Mouse (Mus musculus) neural tube, embryonic 14.5 days (tissue): ENCODE data around the gene Cyp39a1. TPM values are rescaled to one million over a fixed set of nuclear protein-coding genes. Genes with fewer than 3 reads are reported as not detected.
A peak's percentile ranks its signal among the peaks of the same experiment; 100 is the strongest.

Experiments
- ATAC-seq: fragments of 200-750 bp; cut with Nextera tagmentation; 2 replicates; pipeline ENCODE4 v1.8.0; 2017; ENCODE audit warnings: low read depth, mild to moderate bottlenecking, moderate TSS enrichment, moderate library complexity
- H3K27ac ChIP-seq: fragments of 300-500 bp; sonication (generic); 2 replicates; pipeline ENCODE4 v1.5.1; 2014; ENCODE audit warnings: low read depth, mild to moderate bottlenecking, control low read depth, low read length, moderate library complexity, mixed read lengths
- H3K27me3 ChIP-seq: fragments of 300-500 bp; sonication (generic); 2 replicates; pipeline ENCODE4 v1.6.1; 2014; ENCODE audit warnings: low read length; ENCODE audit not compliant: control insufficient read depth, insufficient read depth
- H3K36me3 ChIP-seq: fragments of 300-500 bp; sonication (generic); 2 replicates; pipeline ENCODE4 v1.6.1; 2014; ENCODE audit warnings: low read length, mixed read lengths; ENCODE audit not compliant: control insufficient read depth, insufficient read depth
- H3K4me1 ChIP-seq: fragments of 300-500 bp; sonication (generic); 2 replicates; pipeline ENCODE4 v1.6.1; 2014; ENCODE audit warnings: low read length; ENCODE audit not compliant: control insufficient read depth, insufficient read depth
- H3K4me2 ChIP-seq: fragments of 300-500 bp; sonication (generic); 2 replicates; pipeline ENCODE4 v1.6.1; 2014; ENCODE audit warnings: mild to moderate bottlenecking, low read depth, low read length, control low read depth
- H3K4me3 ChIP-seq: fragments of 300-500 bp; sonication (generic); 2 replicates; pipeline ENCODE4 v1.5.1; 2014; ENCODE audit warnings: low read depth, low read length, control low read depth, mixed read lengths
- H3K9ac ChIP-seq: fragments of 300-500 bp; sonication (generic); replicated peaks from 2 replicates; pipeline ENCODE4 v1.6.1; 2014; ENCODE audit warnings: low read depth, mild to moderate bottlenecking, control low read depth, low read length, mixed read lengths
- H3K9me3 ChIP-seq: fragments of 300-500 bp; sonication (generic); 2 replicates; pipeline ENCODE4 v1.6.1; 2016; ENCODE audit warnings: low read length; ENCODE audit not compliant: control insufficient read depth
- WGBS: fragments of 180-500 bp; shearing (Covaris S2); extraction: QIAGEN DNeasy Blood & Tissue Kit; methylation state at CpG from one replicate; pipeline ENCODE4 v1.1.7; 2014; 5-methylcytosine and 5-hydroxymethylcytosine counted together
- polyA plus RNA-seq: library from polyadenylated mRNA; unstranded; fragments of >200 nt; fragmentation: Nextera tagmentation; extraction: Ambion mirVana; gene quantifications from 2 replicates; pipeline ENCODE4 v1.2.1, GENCODE M21; 2014

Cyp39a1 gene
- polyA plus RNA-seq, 1 experiment from 2014 or later, result 4.3 TPM

DNA sequence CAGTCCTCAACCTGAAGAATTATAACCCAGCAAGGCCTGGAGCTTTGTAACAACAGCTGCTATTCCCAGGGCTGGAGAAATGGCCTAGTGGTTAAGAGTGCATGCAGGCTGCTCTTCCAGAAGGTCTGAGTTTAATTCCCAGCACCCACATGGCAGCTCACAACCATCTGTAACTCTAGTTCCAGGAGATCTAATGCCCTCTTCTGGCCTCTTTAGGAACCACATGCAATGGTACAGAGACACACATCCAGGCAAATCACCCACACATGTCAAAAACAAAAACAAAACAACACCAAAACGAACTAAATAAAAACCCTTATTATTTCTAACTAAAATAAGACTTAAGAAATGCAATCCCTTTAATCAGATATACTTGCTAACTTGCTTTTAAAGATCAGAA lies 26.4 kb upstream of the Cyp39a1 start:
- Histone ChIP-seq H3K9ac (no peak overlapping the region), H3K4me1 (no peaks in the 10 kb centered on the region), H3K27me3 (no peaks in the 10 kb centered on the region), H3K9me3 (no peaks in the 10 kb centered on the region), H3K4me2 (no peak overlapping the region), H3K36me3 (peaks cover 18% of the 10 kb centered on the region), H3K4me3 (no peak overlapping the region), H3K27ac (no peak overlapping the region)
- 78% methylated on average over 1 of the region's 1 CpGs for WGBS
- ATAC-seq, result no peak

GRCm38 (mm10) chr17:43643191-43643590 lies 24.0 kb upstream of the Cyp39a1 start:
- no peak overlapping the region for H3K4me2 ChIP-seq
- no peak overlapping the region for H3K4me3 ChIP-seq
- no peaks in the 10 kb centered on the region for H3K4me1 ChIP-seq
- H3K9ac ChIP-seq, result no peak overlapping the region
- H3K9me3 ChIP-seq, result no peaks in the 10 kb centered on the region
- 74% methylated on average over 7 of the region's 7 CpGs for WGBS
- H3K27me3 ChIP-seq, result no peaks in the 10 kb centered on the region
- H3K27ac ChIP-seq, result no peak overlapping the region
- ATAC-seq, result no peak
- H3K36me3 ChIP-seq, result peaks cover 18% of the 10 kb centered on the region

- Histone ChIP-seq H3K27ac (no peak overlapping the region), H3K4me1 (no peaks in the 10 kb centered on the region)
- 86% methylated on average over 7 of the region's 7 CpGs for WGBS
Measured at GRCm38 (mm10) chr17:43644375-43644774, 22.9 kb upstream of the Cyp39a1 start.

GRCm38 (mm10) chr17:43645136-43645535 lies 22.1 kb upstream of the Cyp39a1 start:
- no peaks in the 10 kb centered on the region for H3K4me1 ChIP-seq
- WGBS, result 94% methylated on average over 3 of the region's 3 CpGs
- H3K9ac ChIP-seq, result no peak overlapping the region
- H3K27ac ChIP-seq, result no peak overlapping the region
- H3K27me3 ChIP-seq, result no peaks in the 10 kb centered on the region
- H3K4me3 ChIP-seq, result no peak overlapping the region
- H3K36me3 ChIP-seq, result peaks cover 22% of the 10 kb centered on the region
- ATAC-seq, result no peak
- H3K9me3 ChIP-seq, result no peaks in the 10 kb centered on the region
- H3K4me2 ChIP-seq, result no peak overlapping the region

More at GRCm38 (mm10) chr17:43644375-43644774, 22.9 kb upstream of the Cyp39a1 start:
- Histone ChIP-seq H3K27me3 (no peaks in the 10 kb centered on the region), H3K4me3 (no peak overlapping the region), H3K9me3 (no peaks in the 10 kb centered on the region), H3K4me2 (no peak overlapping the region), H3K9ac (no peak overlapping the region), H3K36me3 (peaks cover 18% of the 10 kb centered on the region)
- ATAC-seq, result no peak

GRCm38 (mm10) chr17:43646925-43647324 lies 20.3 kb upstream of the Cyp39a1 start:
- Histone ChIP-seq H3K9ac (no peak overlapping the region), H3K27ac (no peak overlapping the region), H3K4me2 (no peak overlapping the region), H3K36me3 (peaks cover 27% of the 10 kb centered on the region), H3K9me3 (no peaks in the 10 kb centered on the region), H3K27me3 (no peaks in the 10 kb centered on the region), H3K4me3 (no peak overlapping the region), H3K4me1 (no peaks in the 10 kb centered on the region)
- WGBS, result 45% methylated on average over 5 of the region's 5 CpGs
- no peak for ATAC-seq

- 78% methylated on average over 10 of the region's 10 CpGs for WGBS
- H3K27ac ChIP-seq, result no peak overlapping the region
- no peak overlapping the region for H3K4me2 ChIP-seq
- peaks cover 12% of the 10 kb centered on the region; the same call in 1 of the 2 replicates for H3K36me3 ChIP-seq
- H3K4me3 ChIP-seq, result no peak overlapping the region
- no peaks in the 10 kb centered on the region for H3K9me3 ChIP-seq
- no peak for ATAC-seq
- H3K4me1 ChIP-seq, result no peaks in the 10 kb centered on the region
- H3K27me3 ChIP-seq, result no peaks in the 10 kb centered on the region
- no peak overlapping the region for H3K9ac ChIP-seq
Measured at GRCm38 (mm10) chr17:43649641-43650436, 17.4 kb upstream of the Cyp39a1 start.

DNA sequence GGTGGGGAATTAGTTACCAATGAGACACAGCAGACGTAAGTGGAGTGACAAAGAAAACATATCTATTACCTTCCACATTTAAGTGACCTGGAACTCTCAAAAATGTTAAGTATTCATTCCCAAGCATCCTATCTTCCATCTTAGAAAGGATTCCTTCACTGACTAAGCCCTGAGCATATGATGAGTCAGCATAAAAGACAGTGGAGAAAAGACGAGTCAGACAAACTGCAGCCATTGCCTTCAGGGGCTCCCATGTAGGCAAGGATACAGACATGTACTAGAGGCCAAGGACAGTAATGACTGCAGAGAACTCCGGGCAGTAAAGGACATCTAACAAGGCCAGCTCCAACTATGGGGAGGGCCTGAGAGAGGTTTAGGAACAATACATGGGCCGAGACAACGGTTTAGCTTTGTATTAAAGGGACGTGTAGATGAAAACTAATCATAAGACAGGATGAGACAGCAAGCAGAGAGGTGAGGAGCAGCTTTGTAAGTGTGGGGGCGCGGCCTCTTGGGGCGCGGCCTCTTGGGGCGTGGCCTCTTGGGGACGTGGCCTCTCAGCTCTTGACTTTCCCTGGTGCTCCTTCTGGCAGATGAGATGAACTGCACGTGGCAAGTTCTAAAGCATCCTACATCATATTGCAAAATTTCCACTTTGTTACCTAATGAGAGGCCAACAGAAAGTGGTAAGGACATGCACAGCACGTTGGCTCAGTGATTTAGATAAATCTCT lies 15.7 kb upstream of the Cyp39a1 start:
- WGBS, result 73% methylated on average over 14 of the region's 14 CpGs
- Histone ChIP-seq H3K4me1 (no peaks in the 10 kb centered on the region), H3K4me2 (no peak overlapping the region), H3K9ac (no peak overlapping the region), H3K27me3 (no peaks in the 10 kb centered on the region), H3K4me3 (no peak overlapping the region), H3K36me3 (peaks cover 12% of the 10 kb centered on the region; the same call in 1 of the 2 replicates), H3K9me3 (no peaks in the 10 kb centered on the region), H3K27ac (no peak overlapping the region)
- no peak for ATAC-seq

GRCm38 (mm10) chr17:43666576-43667289 lies 492 bp upstream of the Cyp39a1 start, which contains the start of gene Slc25a27:
Gene Slc25a27, minus strand, starts transcription at chr17:43667214.
- H3K4me1 ChIP-seq, result peaks cover 9% of the 10 kb centered on the region; the same call in 1 of the 2 replicates
- H3K27ac ChIP-seq, result peak within 1 kb of the TSS; percentile 55
- H3K9ac ChIP-seq, result peak within 1 kb of the TSS; percentile 95
- H3K36me3 ChIP-seq, result 0 out of 2 replicates have a peak, but pooled peaks cover 4% of the 10 kb centered on the region
- peak within 1 kb of the TSS; percentile 87 for H3K4me3 ChIP-seq
- H3K27me3 ChIP-seq, result no peaks in the 10 kb centered on the region
- 0% methylated on average over 41 of the region's 41 CpGs for WGBS
- peak; percentile 98 for ATAC-seq
- peak within 1 kb of the TSS; percentile 43 for H3K4me2 ChIP-seq
- no peaks in the 10 kb centered on the region for H3K9me3 ChIP-seq
